Mouse (Mus musculus) spleen, adult 12 weeks (tissue): Measurements from ENCODE around the gene Plekha7.
A peak's percentile ranks its signal among the peaks of the same experiment; 100 is the strongest.

Experiments
- DNase-seq: peaks from one replicate; pipeline ENCODE4 v3.0.0; 2022; ENCODE audit warnings: low spot score

Gene Plekha7

GRCm38 (mm10) chr7:116307871-116308631 lies at the start of gene Plekha7:
Gene Plekha7 (minus strand): TSS chr7:116308376.
- peak; percentile 33 for DNase-seq

GRCm38 (mm10) chr7:116336226-116336625 lies 28.1 kb upstream of the Plekha7 start:
- DNase-seq: peak; percentile 37

- no peak for DNase-seq
These were observed 27.0 kb upstream of the Plekha7 start for GRCm38 (mm10) chr7:116335133-116335532.

GRCm38 (mm10) chr7:116334669-116335038 lies 26.5 kb upstream of the Plekha7 start:
- DNase-seq: no peak

- peak; percentile 91 for DNase-seq
These were observed 25.8 kb upstream of the Plekha7 start, which contains the start of gene Rps13 for GRCm38 (mm10) chr7:116333713-116334668. Gene Rps13 (minus strand): TSS chr7:116334195.

- DNase-seq: no peak
These were observed 23.1 kb upstream of the Plekha7 start for GRCm38 (mm10) chr7:116331246-116331645.

GRCm38 (mm10) chr7:116329858-116330257 lies 21.7 kb upstream of the Plekha7 start:
- DNase-seq: no peak

GRCm38 (mm10) chr7:116328777-116329176 lies 20.6 kb upstream of the Plekha7 start:
- no peak for DNase-seq

- no peak for DNase-seq
These were observed 19.7 kb upstream of the Plekha7 start for GRCm38 (mm10) chr7:116327901-116328300.

GRCm38 (mm10) chr7:116323331-116323964 lies 15.3 kb upstream of the Plekha7 start:
- DNase-seq: no peak

- DNase-seq: no peak
These were observed 1.3 kb upstream of the Plekha7 start for GRCm38 (mm10) chr7:116309456-116309855.

- no peak for DNase-seq
These were observed 436 bp upstream of the Plekha7 start for GRCm38 (mm10) chr7:116308632-116308991.

- peak; percentile 53 for DNase-seq
These were observed 891 bp downstream of the Plekha7 start for GRCm38 (mm10) chr7:116307099-116307870.

GRCm38 (mm10) chr7:116306601-116307000 lies 1.6 kb downstream of the Plekha7 start:
- DNase-seq: no peak

GRCm38 (mm10) chr7:116301661-116302311 lies 6.4 kb downstream of the Plekha7 start:
- no peak for DNase-seq

- DNase-seq: no peak
These were observed 7.0 kb downstream of the Plekha7 start for GRCm38 (mm10) chr7:116301144-116301543.

GRCm38 (mm10) chr7:116298851-116299250 lies 9.3 kb downstream of the Plekha7 start:
- DNase-seq: no peak

GRCm38 (mm10) chr7:116298389-116298788 lies 9.8 kb downstream of the Plekha7 start:
- no peak for DNase-seq

GRCm38 (mm10) chr7:116294961-116295360 lies 13.2 kb downstream of the Plekha7 start:
- no peak for DNase-seq

GRCm38 (mm10) chr7:116292377-116292776 lies 15.8 kb downstream of the Plekha7 start:
- no peak for DNase-seq

GRCm38 (mm10) chr7:116290559-116290958 lies 17.6 kb downstream of the Plekha7 start:
- DNase-seq: no peak
